Mouse (Mus musculus): ENCODE data around the gene Bcl7a.

- no peak for TF ChIP-seq GATA1 (IDR thresholded peaks at IDR 0.05; ENCODE audit: low read length)
- TF ChIP-seq TAL1 (IDR thresholded peaks at IDR 0.05; ENCODE audit: low read length), result no peak
Observed at GRCm38 (mm10) chr5:123391442-123391809, 47.8 kb downstream of the Bcl7a start.
